Mouse (Mus musculus): Measurements from ENCODE around the gene Nr1i3. TPM values are rescaled to one million over a fixed set of nuclear protein-coding genes. Genes with fewer than 3 reads are reported as not detected.

Gene Nr1i3
- polyA plus RNA-seq, 1 experiment from 2014 or later = 0.33 TPM

DNA sequence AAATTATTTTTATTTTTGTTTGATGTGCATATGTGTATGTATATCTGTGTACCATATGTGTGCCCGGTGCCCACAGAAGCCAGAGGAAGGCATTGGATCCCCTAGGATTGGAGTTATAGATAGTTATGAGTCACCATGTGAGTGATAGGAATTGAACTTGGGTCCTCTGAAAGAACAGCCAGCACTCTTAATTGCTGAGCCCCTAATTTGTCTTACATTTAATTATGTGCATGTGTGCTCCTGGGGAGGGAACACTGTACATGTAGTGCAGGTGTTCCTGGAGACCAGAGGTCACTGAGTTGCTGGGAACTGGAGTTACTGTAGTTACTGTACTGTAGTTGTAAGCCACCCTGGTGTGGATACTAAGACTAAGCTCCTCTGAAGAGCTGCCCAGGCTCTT is 13.0 kb upstream of the Nr1i3 start:
- ATAC-seq (ENCODE audit: insufficient number of reproducible peaks, low FRiP score, low TSS enrichment, low read depth) = no peak
- 94% methylated on average over 1 of the region's 1 CpGs for WGBS
- peaks cover 15% of the 10 kb centered on the region for H3K27me3 ChIP-seq
- H3K4me2 ChIP-seq = no peak overlapping the region
- H3K36me3 ChIP-seq = no peaks in the 10 kb centered on the region
- no peaks in the 10 kb centered on the region for H3K9me3 ChIP-seq
- H3K27ac ChIP-seq = no peak overlapping the region
- peaks cover 3% of the 10 kb centered on the region for H3K4me1 ChIP-seq
- H3K4me3 ChIP-seq = no peak overlapping the region
- no peak overlapping the region for H3K9ac ChIP-seq

DNA sequence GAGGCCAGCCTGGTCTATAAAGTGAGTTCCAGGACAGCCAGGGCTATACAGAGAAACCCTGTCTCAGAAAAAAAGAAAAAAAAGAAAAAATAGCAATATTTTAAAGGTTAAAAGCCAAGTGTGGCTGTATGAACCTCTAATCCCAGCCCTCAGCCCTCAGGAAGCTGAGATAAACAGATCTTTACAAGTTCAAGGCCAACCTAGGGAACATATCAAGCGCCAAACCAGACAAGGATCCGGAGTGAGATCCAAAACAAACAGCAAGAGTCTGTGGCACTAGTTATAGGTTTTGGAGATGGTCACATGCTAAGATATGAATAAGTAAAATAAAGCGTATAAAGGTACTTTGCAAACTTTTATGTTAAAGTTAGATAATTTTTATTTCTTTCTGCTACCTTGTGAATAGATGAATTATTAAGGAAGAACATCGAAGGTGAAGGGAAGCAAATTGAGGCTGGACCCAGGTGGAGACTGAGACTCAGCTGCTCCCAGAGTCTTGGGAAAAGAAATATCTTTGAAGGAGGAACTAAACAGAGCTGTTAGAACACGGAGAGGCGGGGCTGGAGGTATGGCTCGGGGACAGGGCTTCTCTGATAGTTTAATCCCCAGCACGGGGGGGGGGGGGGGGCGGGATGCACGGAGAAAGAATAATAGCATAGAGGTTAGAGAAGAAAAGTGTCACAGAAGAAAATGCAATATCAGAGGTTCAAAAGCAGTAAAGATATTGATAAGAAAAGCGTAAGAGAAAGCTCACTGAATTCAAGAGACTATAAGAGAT is 10.1 kb upstream of the Nr1i3 start:
- Histone ChIP-seq H3K4me1 (no peaks in the 10 kb centered on the region), H3K4me3 (no peak overlapping the region), H3K9me3 (no peaks in the 10 kb centered on the region), H3K27me3 (no peaks in the 10 kb centered on the region), H3K9ac (no peak overlapping the region), H3K36me3 (no peaks in the 10 kb centered on the region), H3K4me2 (no peak overlapping the region), H3K27ac (no peak overlapping the region)
- 49% methylated on average over 11 of the region's 11 CpGs for WGBS
- no peak for ATAC-seq (ENCODE audit: insufficient number of reproducible peaks, low FRiP score, low TSS enrichment, low read depth)

DNA sequence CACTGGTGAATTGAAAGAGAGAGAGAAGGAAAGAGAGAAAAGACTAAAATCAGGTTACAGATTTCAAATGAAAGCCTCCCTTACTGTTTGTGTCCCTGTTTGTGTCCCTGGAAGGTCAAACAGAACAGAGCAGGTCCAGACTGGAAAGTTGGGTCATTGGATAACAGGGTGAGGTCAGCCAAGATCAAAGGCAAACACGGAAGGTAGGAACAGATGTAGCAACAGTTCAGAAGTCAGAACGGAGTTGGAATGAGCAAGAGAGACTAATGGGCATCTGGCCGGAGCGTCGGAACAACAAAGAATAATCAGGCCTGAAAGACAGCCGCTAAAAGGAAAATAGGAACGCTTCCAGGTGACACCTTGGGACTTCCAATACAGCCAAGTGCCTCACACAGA is 9.5 kb upstream of the Nr1i3 start:
- WGBS = 27% methylated on average over 7 of the region's 7 CpGs
- H3K9ac ChIP-seq = no peak overlapping the region
- H3K36me3 ChIP-seq = no peaks in the 10 kb centered on the region
- no peak overlapping the region for H3K4me3 ChIP-seq
- no peak for ATAC-seq (ENCODE audit: insufficient number of reproducible peaks, low FRiP score, low TSS enrichment, low read depth)
- no peak overlapping the region for H3K27ac ChIP-seq
- no peaks in the 10 kb centered on the region for H3K4me1 ChIP-seq
- no peaks in the 10 kb centered on the region for H3K27me3 ChIP-seq
- no peaks in the 10 kb centered on the region for H3K9me3 ChIP-seq
- no peak overlapping the region for H3K4me2 ChIP-seq

DNA sequence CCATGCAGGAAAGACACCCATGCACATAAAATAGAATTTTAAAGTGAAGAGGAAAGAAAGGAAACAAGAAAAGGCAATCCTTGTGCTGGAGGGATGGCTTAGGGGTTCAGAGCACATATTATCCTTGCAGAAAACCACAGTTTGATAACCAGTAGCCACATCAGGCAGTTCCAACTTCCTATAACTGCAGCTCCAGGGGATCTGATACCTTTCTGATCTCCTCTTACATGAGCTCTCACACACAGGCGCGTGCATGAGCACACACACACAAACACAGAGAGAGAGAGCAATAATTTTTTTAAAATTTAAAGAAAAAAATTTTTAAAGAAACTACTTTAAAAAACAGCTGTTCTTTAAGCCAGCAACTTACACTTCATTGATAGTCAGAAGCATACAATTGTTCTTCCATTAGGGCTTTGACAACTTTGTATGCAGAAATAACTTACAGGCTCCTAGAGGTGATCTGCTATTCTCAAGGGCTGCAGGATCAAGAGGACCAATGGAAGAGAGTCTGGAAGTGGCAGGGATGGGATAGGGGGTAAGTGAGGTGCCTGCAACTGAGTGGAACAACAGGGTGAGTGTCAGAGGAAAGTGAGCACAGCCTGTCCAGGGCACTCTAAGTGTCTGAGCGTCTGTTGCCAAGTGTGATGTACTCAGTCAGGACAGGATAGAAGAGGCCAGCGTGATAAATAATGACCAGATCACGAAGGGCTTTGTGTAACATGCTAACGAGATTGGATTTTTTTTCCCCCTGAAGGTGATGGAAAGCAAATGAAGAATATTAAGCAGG is 7.9 kb upstream of the Nr1i3 start:
- Histone ChIP-seq H3K4me2 (no peak overlapping the region), H3K27me3 (no peaks in the 10 kb centered on the region), H3K36me3 (no peaks in the 10 kb centered on the region), H3K4me3 (no peak overlapping the region), H3K9me3 (no peaks in the 10 kb centered on the region), H3K4me1 (no peaks in the 10 kb centered on the region), H3K9ac (no peak overlapping the region), H3K27ac (no peak overlapping the region)
- no peak for ATAC-seq (ENCODE audit: insufficient number of reproducible peaks, low FRiP score, low TSS enrichment, low read depth)
- 65% methylated on average over 6 of the region's 6 CpGs for WGBS

GRCm38 (mm10) chr1:171209409-171209808 is 4.4 kb upstream of the Nr1i3 start:
- H3K36me3 ChIP-seq = no peaks in the 10 kb centered on the region
- H3K4me3 ChIP-seq = no peak overlapping the region
- no peaks in the 10 kb centered on the region for H3K27me3 ChIP-seq
- WGBS = 26% methylated on average over 4 of the region's 4 CpGs
- H3K9ac ChIP-seq = no peak overlapping the region
- no peaks in the 10 kb centered on the region for H3K4me1 ChIP-seq
- ATAC-seq (ENCODE audit: insufficient number of reproducible peaks, low FRiP score, low TSS enrichment, low read depth) = no peak
- no peak overlapping the region for H3K4me2 ChIP-seq
- no peaks in the 10 kb centered on the region for H3K9me3 ChIP-seq
- H3K27ac ChIP-seq = no peak overlapping the region

DNA sequence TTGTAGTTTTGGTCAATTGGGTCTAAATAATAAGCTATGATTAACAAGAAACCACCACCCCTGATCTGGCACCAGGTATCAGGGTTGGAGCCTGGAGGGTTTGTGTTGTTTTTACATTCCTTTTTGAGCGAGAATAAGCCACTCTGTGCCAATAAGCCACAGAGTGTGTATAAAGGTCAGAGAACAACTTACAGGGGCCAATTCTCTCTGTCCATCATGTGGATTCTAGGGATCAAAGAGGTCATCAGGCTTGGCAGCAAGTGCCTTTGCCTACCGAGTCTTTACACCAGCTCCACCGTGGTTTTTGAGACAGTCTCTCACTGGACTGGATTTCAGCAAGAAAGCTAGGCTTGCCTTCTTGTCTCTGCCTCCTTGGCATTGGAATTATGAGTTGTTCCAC is 916 bp upstream of the Nr1i3 start:
- Histone ChIP-seq H3K9me3 (no peaks in the 10 kb centered on the region), H3K4me2 (no peak overlapping the region), H3K27me3 (no peaks in the 10 kb centered on the region), H3K4me3 (no peak overlapping the region), H3K36me3 (no peaks in the 10 kb centered on the region), H3K27ac (no peak overlapping the region), H3K9ac (no peak overlapping the region), H3K4me1 (no peaks in the 10 kb centered on the region)
- 58% methylated on average over 3 of the region's 3 CpGs for WGBS
- ATAC-seq (ENCODE audit: insufficient number of reproducible peaks, low FRiP score, low TSS enrichment, low read depth) = no peak

DNA sequence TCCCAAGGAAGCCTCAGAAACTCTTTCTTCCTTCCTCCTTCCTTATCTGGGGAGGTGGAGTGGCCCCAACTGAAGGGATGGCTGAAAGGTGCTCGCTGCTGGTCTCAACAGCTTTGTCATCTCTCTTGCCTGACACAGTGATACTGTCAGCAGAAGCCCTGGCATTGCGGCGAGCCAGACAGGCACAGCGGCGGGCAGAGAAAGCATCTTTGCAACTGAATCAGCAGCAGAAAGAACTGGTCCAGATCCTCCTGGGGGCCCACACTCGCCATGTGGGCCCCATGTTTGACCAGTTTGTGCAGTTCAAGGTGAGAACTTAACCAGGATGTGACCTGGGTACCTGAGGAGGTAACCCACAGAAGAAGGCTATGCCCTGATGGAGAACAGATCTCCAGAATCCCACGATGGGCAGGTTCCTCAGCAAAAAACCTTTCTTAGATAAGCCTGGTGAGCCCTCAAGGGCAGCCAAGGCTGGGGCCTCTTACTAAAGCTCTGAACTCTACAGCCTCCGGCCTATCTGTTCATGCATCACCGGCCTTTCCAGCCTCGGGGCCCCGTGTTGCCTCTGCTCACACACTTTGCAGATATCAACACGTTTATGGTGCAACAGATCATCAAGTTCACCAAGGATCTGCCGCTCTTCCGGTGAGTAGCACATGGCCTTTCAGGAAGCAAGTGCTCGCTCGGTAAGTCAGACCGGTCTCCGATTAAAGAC is 2.6 kb downstream of the Nr1i3 start:
- Histone ChIP-seq H3K4me3 (no peak overlapping the region), H3K9me3 (no peaks in the 10 kb centered on the region), H3K36me3 (peaks cover 20% of the 10 kb centered on the region), H3K27me3 (no peaks in the 10 kb centered on the region), H3K4me2 (no peak overlapping the region), H3K9ac (no peak overlapping the region), H3K4me1 (peaks cover 9% of the 10 kb centered on the region), H3K27ac (no peak overlapping the region)
- WGBS = 89% methylated on average over 18 of the region's 18 CpGs
- ATAC-seq (ENCODE audit: insufficient number of reproducible peaks, low FRiP score, low TSS enrichment, low read depth) = no peak

- 5% methylated on average over 10 of the region's 10 CpGs for WGBS
- no peaks in the 10 kb centered on the region for H3K9me3 ChIP-seq
- peaks cover 20% of the 10 kb centered on the region for H3K36me3 ChIP-seq
- peak overlapping the region; percentile 87 for H3K4me2 ChIP-seq
- no peaks in the 10 kb centered on the region for H3K27me3 ChIP-seq
- no peak for ATAC-seq (ENCODE audit: insufficient number of reproducible peaks, low FRiP score, low TSS enrichment, low read depth)
- peak overlapping the region; percentile 64 for H3K4me3 ChIP-seq
- H3K9ac ChIP-seq = no peak overlapping the region
- H3K27ac ChIP-seq = no peak overlapping the region
- peaks cover 15% of the 10 kb centered on the region for H3K4me1 ChIP-seq
These were observed 7.1 kb downstream of the Nr1i3 start for GRCm38 (mm10) chr1:171220871-171221270.

DNA sequence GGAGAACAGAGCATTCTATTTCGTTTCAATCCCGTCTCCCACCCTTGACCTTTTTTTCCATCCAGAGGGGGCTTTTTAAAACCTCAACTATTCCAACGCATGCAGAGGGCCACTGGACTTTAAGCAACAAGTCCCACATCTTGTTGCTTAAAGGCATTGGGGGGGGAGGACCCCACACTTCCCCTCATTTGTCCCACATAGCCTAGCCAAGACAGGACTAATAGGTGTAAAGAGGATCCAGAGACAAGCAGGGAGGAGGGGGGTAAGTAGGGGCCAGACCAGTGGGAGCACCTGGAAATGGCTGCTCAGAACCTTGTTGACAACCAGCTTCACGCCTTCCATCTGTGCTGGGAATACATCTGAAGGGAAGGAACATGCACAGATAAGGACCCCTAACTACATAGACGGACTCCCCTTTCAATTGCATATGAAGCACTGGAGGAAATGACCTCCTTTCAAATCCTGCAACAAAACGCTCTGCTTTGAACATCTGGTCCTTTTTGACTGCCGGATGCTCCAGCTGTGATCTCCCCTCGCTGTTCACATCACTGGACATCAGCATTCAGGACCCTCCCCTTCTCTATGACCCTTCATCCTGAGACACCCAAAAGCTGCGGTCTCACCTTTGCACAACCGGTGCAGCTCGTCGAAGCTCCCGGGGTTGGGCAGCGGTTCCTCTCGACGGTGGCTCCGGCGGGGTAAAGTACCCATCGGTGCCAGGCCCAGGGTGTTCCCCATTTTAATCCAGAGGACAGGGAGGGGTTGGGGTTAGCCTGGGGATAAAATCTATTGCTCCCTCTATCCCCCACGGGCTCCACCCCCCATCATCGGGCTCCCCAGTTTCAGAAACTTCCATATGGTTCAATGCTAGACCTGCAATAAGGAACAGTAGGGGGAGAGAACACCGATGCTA is 7.8 kb downstream of the Nr1i3 start:
- peak overlapping the region; percentile 87 for H3K4me2 ChIP-seq
- peaks cover 20% of the 10 kb centered on the region for H3K36me3 ChIP-seq
- 7% methylated on average over 22 of the region's 22 CpGs for WGBS
- peak overlapping the region; percentile 64 for H3K4me3 ChIP-seq
- H3K27ac ChIP-seq = no peak overlapping the region
- H3K9ac ChIP-seq = peak overlapping the region; percentile 35
- ATAC-seq (ENCODE audit: insufficient number of reproducible peaks, low FRiP score, low TSS enrichment, low read depth) = no peak; the same call in 1 of the 2 replicates
- H3K27me3 ChIP-seq = no peaks in the 10 kb centered on the region
- no peaks in the 10 kb centered on the region for H3K9me3 ChIP-seq
- H3K4me1 ChIP-seq = peaks cover 15% of the 10 kb centered on the region

DNA sequence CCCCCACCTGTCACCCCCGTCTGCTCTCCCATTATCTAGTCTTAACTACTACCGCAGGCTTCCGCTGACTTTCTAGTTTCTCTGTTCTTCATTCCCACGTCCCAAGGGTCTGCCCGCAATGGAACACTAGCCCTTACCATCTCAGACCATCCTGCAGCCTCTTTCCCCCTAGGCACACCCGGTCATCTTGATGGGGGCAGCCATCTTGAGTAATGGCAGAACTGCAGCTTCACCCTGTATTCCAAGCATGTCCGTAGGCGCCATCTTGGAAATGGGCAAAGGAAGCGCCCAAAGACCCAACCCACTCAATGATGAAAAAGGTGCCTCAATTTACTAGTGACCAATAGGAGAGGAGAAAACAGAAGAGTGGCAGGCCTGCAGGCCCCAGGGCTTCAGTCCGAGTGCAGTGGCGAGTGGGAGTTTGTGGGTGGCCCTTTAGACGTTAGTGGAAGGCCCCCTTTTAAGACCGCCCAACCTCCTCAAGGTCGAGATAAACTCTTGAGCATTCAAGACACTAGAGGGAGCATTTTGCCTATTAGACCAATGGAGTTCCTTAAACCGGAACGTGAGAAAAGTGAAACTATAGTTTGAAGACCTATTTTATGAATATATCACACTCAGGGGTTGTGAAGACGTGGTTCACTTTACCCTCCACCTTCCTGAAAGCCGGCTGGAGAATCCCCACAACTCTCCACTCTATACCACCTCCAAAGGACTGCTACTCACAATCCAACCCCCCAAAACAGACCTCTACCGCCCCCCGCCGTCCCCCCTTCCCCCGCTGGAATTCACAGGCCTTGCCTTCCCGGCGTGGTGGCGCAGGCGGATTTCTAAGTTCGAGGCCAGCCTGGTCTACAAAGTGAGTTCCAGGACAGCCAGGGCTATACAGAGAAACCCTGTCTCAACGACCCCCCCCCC is 8.7 kb downstream of the Nr1i3 start, which contains the start of gene Tomm40l:
Tomm40l (minus strand) TSS at position 277 of the 918 bp plus-strand sequence.
- Histone ChIP-seq H3K9me3 (no peaks in the 10 kb centered on the region), H3K4me3 (peak within 1 kb of the TSS; percentile 64), H3K36me3 (peaks cover 20% of the 10 kb centered on the region), H3K27me3 (no peaks in the 10 kb centered on the region), H3K9ac (peak within 1 kb of the TSS; percentile 35), H3K4me2 (peak within 1 kb of the TSS; percentile 87), H3K4me1 (peaks cover 15% of the 10 kb centered on the region), H3K27ac (peak within 1 kb of the TSS; percentile 93)
- WGBS = 1% methylated on average over 28 of the region's 28 CpGs
- peak; percentile 97 for ATAC-seq (ENCODE audit: insufficient number of reproducible peaks, low FRiP score, low TSS enrichment, low read depth)
